Mouse (Mus musculus) thymus, adult 2 months (tissue): Measurements from ENCODE around the gene Klhl33.

ENCODE experiments used
- CTCF ChIP-seq: fragments of 200-500 bp; IDR thresholded peaks from 2 replicates; pipeline ENCODE4 v1.5.1; 2012; ENCODE audit warnings: mild to moderate bottlenecking, control low read depth, low read length, moderate library complexity, borderline replicate concordance; ENCODE audit not compliant: control insufficient read depth, poor library complexity, insufficient read depth; ENCODE audit errors: extremely low read depth
- POLR2A ChIP-seq: fragments of 200-500 bp; IDR thresholded peaks from 2 replicates; pipeline ENCODE4 v1.6.1; 2012; ENCODE audit warnings: mild to moderate bottlenecking, low read length, control low read depth, moderate library complexity; ENCODE audit not compliant: control insufficient read depth, poor library complexity, insufficient read depth; ENCODE audit errors: extremely low read depth

DNA sequence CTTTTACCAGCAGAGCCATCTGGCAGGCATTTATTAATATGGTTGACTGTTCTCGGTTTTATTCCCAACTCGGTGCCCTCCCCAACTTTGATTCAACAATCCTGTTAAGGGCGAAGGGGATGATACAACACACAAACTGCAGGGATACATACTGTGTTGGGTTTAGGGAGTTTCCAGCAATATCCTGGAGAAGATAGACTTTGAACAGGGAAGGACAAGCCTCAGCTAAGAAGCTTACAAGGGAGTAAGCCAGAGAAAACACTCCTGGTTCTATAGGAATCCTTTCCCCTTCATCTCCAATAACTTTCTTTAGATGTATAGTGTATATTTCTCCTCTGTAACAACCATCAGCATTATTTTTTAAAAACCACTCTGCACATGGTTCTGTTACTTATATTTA is 22.1 kb downstream of the Klhl33 start:
- TF ChIP-seq POLR2A (no peak), CTCF (no peak)
